Mouse (Mus musculus): ENCODE results near the gene Zfp689. TPM values are rescaled to one million over a fixed set of nuclear protein-coding genes. Genes with fewer than 3 reads are reported as not detected.
"Not testable (repeated sequence)": the region's sequence is repeated elsewhere in the genome, so short reads cannot be mapped to it uniquely, and the experiment has no call there.

The Zfp689 gene
- polyA plus RNA-seq (2015; fragmentation: Nextera tagmentation; extraction: Ambion mirVana): 5.1 and 5.2 TPM in 2 replicates

DNA sequence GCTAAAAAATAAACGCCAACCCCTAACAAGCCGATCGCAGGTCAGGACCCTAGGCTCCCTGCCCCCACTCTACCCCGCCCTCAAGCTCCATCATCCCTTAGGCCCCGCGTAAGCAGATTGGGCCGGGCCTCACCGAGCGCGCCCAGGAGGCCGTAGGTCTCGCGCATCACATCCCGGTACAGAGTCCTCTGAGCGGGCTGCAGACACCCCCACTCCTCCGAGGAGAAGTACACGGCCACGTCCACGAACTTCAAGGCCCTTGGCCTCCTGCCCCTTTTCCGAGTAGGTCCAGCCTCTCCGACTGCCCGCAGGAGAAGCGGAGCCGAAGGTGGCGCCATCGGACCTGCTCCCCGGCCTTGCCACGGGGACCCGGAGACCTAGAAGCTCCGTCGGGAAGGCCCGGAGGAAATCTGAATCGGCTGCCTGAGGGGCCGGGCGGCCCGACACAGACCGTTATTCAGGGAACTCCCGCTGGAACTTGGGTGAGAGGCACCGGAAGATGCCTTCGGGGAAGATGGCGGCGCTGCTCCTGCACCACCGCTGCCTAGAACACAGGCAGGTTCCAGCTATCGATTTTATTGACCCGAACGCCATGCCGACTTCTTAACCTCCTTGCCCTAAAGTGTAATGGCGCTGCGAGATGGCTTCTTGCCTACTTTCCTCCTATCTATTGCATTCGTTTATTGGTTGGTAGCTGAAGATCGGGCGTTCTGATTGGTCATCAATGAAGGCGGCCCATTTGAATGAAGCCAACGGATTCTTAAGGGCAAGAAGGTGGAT, at the start of gene Zfp689:
TSS of gene Zfp689 (minus strand) at position 638 of the 780 bp plus-strand sequence.
- Histone ChIP-seq H3K36me3 (peaks cover 59% of the 10 kb centered on the region), H3K4me2 (peak within 1 kb of the TSS; percentile 87), H3K4me3 (peak within 1 kb of the TSS; percentile 94), H3K4me1 (peaks cover 39% of the 10 kb centered on the region), H3K27ac (replicated peaks) (peak within 1 kb of the TSS; percentile 96), H3K27me3 (replicated peaks) (no peaks in the 10 kb centered on the region), H3K9ac (peak within 1 kb of the TSS; percentile 96), H3K9me3 (no peaks in the 10 kb centered on the region)
- ATAC-seq (ENCODE audit: extremely low read depth, insufficient number of reproducible peaks, low FRiP score, low TSS enrichment): peak; percentile 70; the same call in 1 of the 2 replicates
- under 1% methylated on average over 54 of the region's 54 CpGs for WGBS

GRCm38 (mm10) chr7:127498407-127498806, 49.4 kb upstream of the Zfp689 start:
- Histone ChIP-seq H3K4me3 (no peak overlapping the region), H3K27me3 (replicated peaks) (no peaks in the 10 kb centered on the region), H3K4me1 (peaks cover 13% of the 10 kb centered on the region; the same call in 1 of the 2 replicates), H3K27ac (replicated peaks) (no peak overlapping the region), H3K9me3 (no peaks in the 10 kb centered on the region), H3K4me2 (no peak overlapping the region), H3K36me3 (no peaks in the 10 kb centered on the region), H3K9ac (no peak overlapping the region)
- WGBS: 37% methylated on average over 3 of the region's 3 CpGs
- ATAC-seq (ENCODE audit: extremely low read depth, insufficient number of reproducible peaks, low FRiP score, low TSS enrichment): no peak

- H3K9ac ChIP-seq: no peak overlapping the region
- H3K9me3 ChIP-seq: no peaks in the 10 kb centered on the region
- ATAC-seq (ENCODE audit: extremely low read depth, insufficient number of reproducible peaks, low FRiP score, low TSS enrichment): no peak
These were observed 48.4 kb upstream of the Zfp689 start for GRCm38 (mm10) chr7:127497382-127497781.

GRCm38 (mm10) chr7:127494648-127495047, 45.7 kb upstream of the Zfp689 start:
- H3K4me1 ChIP-seq: peaks cover 13% of the 10 kb centered on the region; the same call in 1 of the 2 replicates
- H3K27me3 ChIP-seq (replicated peaks): no peaks in the 10 kb centered on the region
- H3K27ac ChIP-seq (replicated peaks): no peak overlapping the region
- H3K4me3 ChIP-seq: no peak overlapping the region
- H3K4me2 ChIP-seq: no peak overlapping the region
- no peak overlapping the region for H3K9ac ChIP-seq
- no peak for ATAC-seq (ENCODE audit: extremely low read depth, insufficient number of reproducible peaks, low FRiP score, low TSS enrichment)
- H3K9me3 ChIP-seq: no peaks in the 10 kb centered on the region
- peaks cover 33% of the 10 kb centered on the region for H3K36me3 ChIP-seq

More at GRCm38 (mm10) chr7:127497382-127497781, 48.4 kb upstream of the Zfp689 start:
- Histone ChIP-seq H3K4me2 (no peak overlapping the region), H3K4me3 (no peak overlapping the region), H3K36me3 (peaks cover 6% of the 10 kb centered on the region), H3K27ac (replicated peaks) (no peak overlapping the region), H3K27me3 (replicated peaks) (no peaks in the 10 kb centered on the region), H3K4me1 (peaks cover 13% of the 10 kb centered on the region; the same call in 1 of the 2 replicates)
- WGBS: 77% methylated on average over 2 of the region's 2 CpGs

- Histone ChIP-seq H3K9ac (no peak overlapping the region), H3K36me3 (peaks cover 59% of the 10 kb centered on the region), H3K27ac (replicated peaks) (no peak overlapping the region), H3K4me3 (no peak overlapping the region), H3K4me2 (no peak overlapping the region), H3K9me3 (no peaks in the 10 kb centered on the region), H3K4me1 (peaks cover 12% of the 10 kb centered on the region; the same call in 1 of the 2 replicates), H3K27me3 (replicated peaks) (no peaks in the 10 kb centered on the region)
- no peak for ATAC-seq (ENCODE audit: extremely low read depth, insufficient number of reproducible peaks, low FRiP score, low TSS enrichment)
- WGBS: 89% methylated on average over 3 of the region's 3 CpGs
These were observed 42.9 kb upstream of the Zfp689 start for GRCm38 (mm10) chr7:127491846-127492245.

DNA sequence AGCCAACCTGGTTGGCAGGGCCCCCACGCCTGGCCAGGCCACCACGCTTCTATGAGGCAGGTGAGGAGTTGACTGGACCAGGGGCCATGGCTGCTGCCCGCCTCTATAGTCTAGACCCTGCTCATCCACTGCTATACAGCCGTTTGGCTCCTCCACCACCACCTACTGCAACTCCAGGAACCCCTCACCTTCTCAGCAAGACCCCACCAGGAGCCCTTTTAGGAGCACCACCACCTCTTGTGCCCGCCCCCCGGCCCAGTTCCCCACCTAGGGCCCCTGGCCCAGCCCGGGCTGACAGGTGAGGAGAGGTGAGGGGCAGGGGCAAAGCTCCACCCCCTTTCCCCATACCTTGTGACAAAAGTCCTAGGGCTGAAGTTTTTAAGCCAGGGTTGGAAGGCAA, 41.0 kb upstream of the Zfp689 start:
- no peak overlapping the region for H3K9ac ChIP-seq
- H3K27me3 ChIP-seq (replicated peaks): no peaks in the 10 kb centered on the region
- ATAC-seq (ENCODE audit: extremely low read depth, insufficient number of reproducible peaks, low FRiP score, low TSS enrichment): no peak
- peaks cover 77% of the 10 kb centered on the region for H3K36me3 ChIP-seq
- H3K4me3 ChIP-seq: no peak overlapping the region
- no peak overlapping the region for H3K27ac ChIP-seq (replicated peaks)
- H3K4me1 ChIP-seq: peaks cover 10% of the 10 kb centered on the region; the same call in 1 of the 2 replicates
- WGBS: 94% methylated on average over 7 of the region's 7 CpGs
- H3K9me3 ChIP-seq: no peaks in the 10 kb centered on the region
- H3K4me2 ChIP-seq: no peak overlapping the region

DNA sequence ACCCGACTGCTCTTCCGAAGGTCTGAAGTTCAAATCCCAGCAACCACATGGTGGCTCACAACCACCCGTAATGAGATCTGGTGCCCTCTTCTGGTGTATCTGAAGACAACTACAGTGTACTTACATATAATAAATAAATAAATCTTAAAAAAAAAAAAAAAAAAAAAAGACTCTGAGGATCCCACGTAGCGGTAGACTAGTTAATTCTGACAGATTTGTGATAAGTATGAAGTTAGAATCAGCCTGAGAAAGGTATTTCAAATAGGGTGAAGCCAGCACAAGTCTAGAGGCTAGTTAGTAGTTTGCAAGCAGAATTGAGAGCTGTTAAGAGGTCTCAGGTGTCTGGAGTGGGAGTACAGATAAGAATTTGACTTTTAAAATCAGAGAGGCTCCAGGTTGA, 39.4 kb upstream of the Zfp689 start:
- WGBS: 88% methylated on average over 4 of the region's 5 CpGs
- not testable (repeated sequence) for H3K4me3 ChIP-seq; H3K4me1 ChIP-seq; H3K27me3 ChIP-seq (replicated peaks); H3K9ac ChIP-seq; H3K4me2 ChIP-seq; ATAC-seq (ENCODE audit: extremely low read depth, insufficient number of reproducible peaks, low FRiP score, low TSS enrichment); H3K9me3 ChIP-seq; H3K27ac ChIP-seq (replicated peaks)
- peaks cover 93% of the 10 kb centered on the region for H3K36me3 ChIP-seq

GRCm38 (mm10) chr7:127485416-127485815, 36.5 kb upstream of the Zfp689 start:
- Histone ChIP-seq H3K27me3 (replicated peaks) (no peaks in the 10 kb centered on the region), H3K4me3 (no peak overlapping the region), H3K4me1 (peaks cover 15% of the 10 kb centered on the region), H3K9me3 (no peaks in the 10 kb centered on the region), H3K9ac (no peak overlapping the region), H3K36me3 (peaks cover 98% of the 10 kb centered on the region), H3K4me2 (no peak overlapping the region), H3K27ac (replicated peaks) (no peak overlapping the region)
- WGBS: 73% methylated on average over 5 of the region's 5 CpGs
- ATAC-seq (ENCODE audit: extremely low read depth, insufficient number of reproducible peaks, low FRiP score, low TSS enrichment): no peak

GRCm38 (mm10) chr7:127480321-127480720, 31.4 kb upstream of the Zfp689 start:
- Histone ChIP-seq H3K36me3 (peaks cover 68% of the 10 kb centered on the region), H3K9me3 (no peaks in the 10 kb centered on the region), H3K27ac (replicated peaks) (peak overlapping the region; percentile 98; the same call in 1 of the 2 replicates), H3K9ac (peak overlapping the region; percentile 97), H3K4me1 (peaks cover 38% of the 10 kb centered on the region), H3K27me3 (replicated peaks) (no peaks in the 10 kb centered on the region), H3K4me3 (peak overlapping the region; percentile 81), H3K4me2 (peak overlapping the region; percentile 94)
- ATAC-seq (ENCODE audit: extremely low read depth, insufficient number of reproducible peaks, low FRiP score, low TSS enrichment): no peak
- 56% methylated on average over 2 of the region's 2 CpGs for WGBS

DNA sequence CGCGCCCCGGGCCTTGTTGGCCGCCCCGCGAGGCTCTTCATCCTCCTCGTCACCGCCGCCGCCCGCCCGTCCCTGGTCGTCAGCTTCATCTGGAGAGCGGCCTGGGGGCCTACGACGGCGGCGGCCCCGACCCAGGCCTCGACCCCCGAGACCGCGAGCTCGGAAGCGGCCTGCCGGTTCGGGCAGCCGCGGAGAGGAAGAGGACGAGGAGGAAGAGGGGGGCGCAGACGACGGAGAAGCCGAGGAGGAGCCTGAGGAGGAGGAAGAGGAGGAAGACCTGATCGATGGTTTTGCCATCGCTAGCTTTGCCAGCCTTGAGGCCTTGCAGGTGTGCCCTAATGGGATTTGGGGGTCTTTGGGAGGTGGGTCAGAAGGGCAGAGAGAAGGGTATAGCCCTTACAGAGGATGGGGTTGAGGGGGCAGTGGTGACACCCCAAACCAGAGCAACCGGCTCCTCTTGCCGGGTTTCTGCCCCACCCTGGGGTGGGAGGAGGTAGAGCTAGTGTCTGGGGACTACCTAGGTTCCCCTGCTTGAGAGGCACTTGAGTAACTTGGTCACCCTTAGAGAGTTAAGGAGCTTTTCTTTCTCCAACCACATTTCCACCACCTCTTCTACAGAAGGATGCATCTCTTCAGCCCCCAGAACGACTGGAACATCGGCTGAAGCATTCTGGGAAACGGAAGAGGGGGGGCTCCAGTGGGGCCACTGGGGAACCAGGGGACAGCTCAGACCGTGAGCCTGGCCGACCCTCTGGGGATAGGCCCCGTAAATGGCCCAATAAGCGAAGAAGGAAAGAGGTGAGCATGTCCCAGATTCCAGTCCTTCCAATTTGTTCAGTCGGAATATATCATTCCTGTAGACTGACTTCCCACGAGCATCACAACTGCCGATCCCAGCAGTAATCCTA, 30.6 kb upstream of the Zfp689 start:
- ATAC-seq (ENCODE audit: extremely low read depth, insufficient number of reproducible peaks, low FRiP score, low TSS enrichment): no peak
- 4% methylated on average over 47 of the region's 48 CpGs for WGBS
- Histone ChIP-seq H3K4me3 (peak overlapping the region; percentile 81), H3K27me3 (replicated peaks) (no peaks in the 10 kb centered on the region), H3K4me1 (peaks cover 38% of the 10 kb centered on the region), H3K27ac (replicated peaks) (peak overlapping the region; percentile 98), H3K9me3 (no peaks in the 10 kb centered on the region), H3K9ac (peak overlapping the region; percentile 97), H3K36me3 (peaks cover 68% of the 10 kb centered on the region), H3K4me2 (peak overlapping the region; percentile 94)

DNA sequence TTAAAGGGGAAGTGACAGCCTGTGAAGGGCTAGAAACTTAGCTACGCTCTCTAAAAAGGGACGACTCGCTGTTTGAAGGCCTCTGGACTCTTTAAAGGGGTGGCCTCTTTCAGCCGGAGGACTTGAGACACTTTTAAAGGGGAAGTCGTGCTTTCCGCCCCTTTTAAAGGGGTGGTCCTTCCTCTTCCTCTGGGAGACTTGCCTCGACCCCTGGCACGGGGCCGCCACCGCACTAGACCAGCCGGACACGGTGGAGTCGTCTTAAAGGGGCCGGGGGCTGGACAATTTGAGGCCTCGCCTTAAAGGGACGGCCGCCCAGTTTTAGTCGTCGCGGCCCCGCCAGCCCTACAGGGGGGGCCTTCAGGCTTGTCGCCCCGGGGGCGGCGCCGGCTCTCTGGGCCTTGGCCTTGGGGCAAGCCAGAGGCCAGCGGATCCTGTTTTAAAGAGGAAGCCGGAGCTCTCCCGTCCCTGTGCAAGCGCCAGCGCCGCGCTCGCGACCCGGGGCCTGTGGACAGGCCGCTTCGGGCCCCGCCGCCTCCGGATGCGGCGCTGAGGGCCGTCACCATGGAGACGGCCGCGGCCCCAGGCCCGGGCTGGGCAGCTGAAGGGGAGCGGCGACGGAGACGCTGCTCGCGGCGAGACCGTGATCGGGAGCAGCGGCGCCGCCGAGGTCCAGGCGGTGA, 29.8 kb upstream of the Zfp689 start, which contains the start of gene Fbrs:
TSS of gene Fbrs (plus strand) at position 565 of the 683 bp plus-strand sequence.
- Histone ChIP-seq H3K9ac (peak within 1 kb of the TSS; percentile 97), H3K4me3 (peak within 1 kb of the TSS; percentile 81), H3K27me3 (replicated peaks) (no peaks in the 10 kb centered on the region), H3K4me2 (peak within 1 kb of the TSS; percentile 94), H3K27ac (replicated peaks) (peak within 1 kb of the TSS; percentile 98), H3K4me1 (peaks cover 38% of the 10 kb centered on the region), H3K36me3 (peaks cover 68% of the 10 kb centered on the region), H3K9me3 (no peaks in the 10 kb centered on the region)
- peak; percentile 50 for ATAC-seq (ENCODE audit: extremely low read depth, insufficient number of reproducible peaks, low FRiP score, low TSS enrichment)
- WGBS: under 1% methylated on average over 62 of the region's 62 CpGs

Measured in heart, embryonic 13.5 days (tissue).